Mouse (Mus musculus) left cerebral cortex, adult 9 months (tissue): ENCODE measurements around the gene Dmrt1.
"Not testable (repeated sequence)": the region's sequence is repeated elsewhere in the genome, so short reads cannot be mapped to it uniquely, and the experiment has no call there.

Experiments
- DNase-seq, 2 experiments: peaks; one replicate each; pipeline ENCODE4 v3.0.0; 2022; ENCODE audit warnings: low spot score in 2 of 2

Dmrt1 gene

GRCm38 (mm10) chr19:25505360-25506196, at the start of gene Dmrt1:
Gene Dmrt1, plus strand, starts transcription at chr19:25505618.
- DNase-seq: no peak

GRCm38 (mm10) chr19:25460760-25461159, 44.7 kb upstream of the Dmrt1 start:
- no peak for DNase-seq

- DNase-seq: no peak
These were observed 43.7 kb upstream of the Dmrt1 start for GRCm38 (mm10) chr19:25461553-25462320.

GRCm38 (mm10) chr19:25475806-25476205, 29.6 kb upstream of the Dmrt1 start:
- not testable (repeated sequence) for DNase-seq

GRCm38 (mm10) chr19:25479152-25479669, 26.2 kb upstream of the Dmrt1 start:
- DNase-seq: no peak

GRCm38 (mm10) chr19:25480820-25481219, 24.6 kb upstream of the Dmrt1 start:
- no peak for DNase-seq

- DNase-seq: no peak
These were observed 18.9 kb upstream of the Dmrt1 start for GRCm38 (mm10) chr19:25486561-25486960.

GRCm38 (mm10) chr19:25487350-25487749, 18.1 kb upstream of the Dmrt1 start:
- DNase-seq: no peak

- DNase-seq: no peak
These were observed 16.9 kb upstream of the Dmrt1 start for GRCm38 (mm10) chr19:25488546-25488945.

- no peak for DNase-seq
These were observed 15.9 kb upstream of the Dmrt1 start for GRCm38 (mm10) chr19:25489546-25489945.

GRCm38 (mm10) chr19:25497434-25497833, 8.0 kb upstream of the Dmrt1 start:
- no peak for DNase-seq

GRCm38 (mm10) chr19:25504878-25505277, 540 bp upstream of the Dmrt1 start:
- DNase-seq: no peak

GRCm38 (mm10) chr19:25506616-25507015, 1.2 kb downstream of the Dmrt1 start:
- DNase-seq: no peak

GRCm38 (mm10) chr19:25514986-25515530, 9.6 kb downstream of the Dmrt1 start:
- no peak for DNase-seq

- no peak for DNase-seq
These were observed 18.7 kb downstream of the Dmrt1 start for GRCm38 (mm10) chr19:25524156-25524555.

- no peak for DNase-seq
These were observed 20.3 kb downstream of the Dmrt1 start for GRCm38 (mm10) chr19:25525726-25526125.

GRCm38 (mm10) chr19:25529673-25530072, 24.3 kb downstream of the Dmrt1 start:
- DNase-seq: no peak

GRCm38 (mm10) chr19:25545714-25546340, 40.4 kb downstream of the Dmrt1 start:
- DNase-seq: peak in 1 of 2 experiments; percentile 50

GRCm38 (mm10) chr19:25547086-25547643, 41.7 kb downstream of the Dmrt1 start:
- no peak for DNase-seq

- no peak for DNase-seq
These were observed 44.9 kb downstream of the Dmrt1 start for GRCm38 (mm10) chr19:25550346-25550745.

GRCm38 (mm10) chr19:25551053-25551452, 45.6 kb downstream of the Dmrt1 start:
- no peak for DNase-seq

GRCm38 (mm10) chr19:25564430-25564829, 59.0 kb downstream of the Dmrt1 start:
- DNase-seq: no peak
